Mouse (Mus musculus): ENCODE data around the gene Gm42742.

Gene Gm42742

DNA sequence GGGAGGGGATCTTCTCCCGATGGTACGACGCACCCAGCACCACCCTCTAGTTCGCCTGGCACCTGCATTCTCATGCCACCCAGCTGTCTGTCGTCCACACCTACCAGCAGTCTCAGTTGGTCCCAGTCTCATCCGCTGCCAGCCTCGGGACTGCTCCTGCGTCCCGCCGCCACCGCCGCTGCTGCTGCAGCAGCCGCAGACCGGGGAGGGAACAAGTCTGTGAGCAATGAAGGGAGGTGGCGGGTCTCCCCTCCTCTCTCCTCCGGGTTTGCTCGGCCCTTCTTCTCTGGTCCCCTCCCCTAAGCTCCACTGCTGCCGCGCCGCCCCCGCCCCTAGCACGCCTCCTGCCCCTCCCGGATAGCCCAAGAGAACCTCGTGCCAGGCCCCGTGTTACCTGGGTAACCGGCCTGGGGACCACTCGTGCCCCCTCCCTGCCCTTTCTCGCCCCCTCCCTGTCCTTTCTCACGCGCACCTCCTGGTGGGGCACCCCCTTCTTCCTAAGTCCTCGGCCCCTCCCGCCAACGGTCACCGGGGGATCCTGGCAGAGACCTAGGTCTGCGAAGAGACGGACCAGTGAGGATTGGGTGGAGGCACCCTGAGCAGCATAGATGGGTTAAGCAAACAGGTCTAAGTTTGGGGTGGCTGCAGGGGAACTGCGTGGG lies at the start of gene Gm42742, which contains the start of gene Prrt2:
Gene Gm42742 (minus strand): TSS at position 197 of the 662 bp plus-strand sequence.
Gene Prrt2 (minus strand): TSS at position 311 of the 662 bp plus-strand sequence.
- peak in 1 of 2 experiments; percentile 44 for DNase-seq

GRCm38 (mm10) chr7:127066317-127066716 lies 45.4 kb upstream of the Gm42742 start:
- no peak for DNase-seq

- no peak for DNase-seq
Measured at GRCm38 (mm10) chr7:127065538-127065937, 44.6 kb upstream of the Gm42742 start.

- DNase-seq: no peak
Measured at GRCm38 (mm10) chr7:127055026-127055585, 34.2 kb upstream of the Gm42742 start.

GRCm38 (mm10) chr7:127041851-127042672 lies 21.2 kb upstream of the Gm42742 start, which contains the start of gene Kif22:
TSS of gene Kif22 (minus strand) at chr7:127042471.
- peak; percentile 91 to 92 for DNase-seq

DNA sequence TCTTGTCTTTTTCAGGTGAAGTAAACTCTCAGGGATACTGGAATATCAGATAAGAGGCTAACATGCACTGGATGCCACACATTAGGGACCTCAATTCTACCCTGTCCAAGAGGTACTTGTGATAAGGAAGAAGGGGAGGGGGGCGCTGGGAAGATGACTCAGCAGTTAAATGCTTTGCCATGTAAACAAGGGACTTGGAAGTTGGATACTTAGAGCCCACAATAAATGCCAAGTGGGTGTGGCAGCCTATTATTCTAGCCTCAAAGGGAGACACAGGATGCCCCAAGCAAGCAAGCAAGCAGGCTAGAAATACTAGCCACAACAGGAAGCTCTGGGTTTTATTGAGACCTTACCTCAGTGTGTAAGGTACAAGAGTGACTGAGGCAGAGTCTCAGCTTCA lies 10.3 kb upstream of the Gm42742 start:
- DNase-seq: no peak

DNA sequence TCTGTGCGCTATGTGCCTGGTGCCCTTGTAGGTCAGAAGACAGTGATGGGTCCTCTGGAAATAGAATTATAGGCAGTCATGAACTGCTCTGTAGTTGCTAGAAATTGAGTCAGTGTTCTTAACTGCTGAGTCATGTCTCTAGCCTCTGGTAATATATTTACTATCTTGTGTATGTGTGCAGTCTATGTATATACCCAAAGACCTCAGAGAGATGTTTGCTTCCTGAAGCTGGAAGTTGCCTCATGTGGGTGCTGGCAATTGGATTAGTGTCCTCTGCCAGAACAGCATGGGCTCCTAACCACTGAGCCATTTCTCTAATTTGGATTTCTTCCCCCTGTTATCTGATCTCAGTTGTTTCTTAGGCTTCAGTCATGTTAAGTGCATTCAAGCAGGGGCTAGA lies 9.3 kb upstream of the Gm42742 start:
- no peak for DNase-seq

- DNase-seq: no peak
Measured at GRCm38 (mm10) chr7:127027885-127028284, 7.0 kb upstream of the Gm42742 start.

DNA sequence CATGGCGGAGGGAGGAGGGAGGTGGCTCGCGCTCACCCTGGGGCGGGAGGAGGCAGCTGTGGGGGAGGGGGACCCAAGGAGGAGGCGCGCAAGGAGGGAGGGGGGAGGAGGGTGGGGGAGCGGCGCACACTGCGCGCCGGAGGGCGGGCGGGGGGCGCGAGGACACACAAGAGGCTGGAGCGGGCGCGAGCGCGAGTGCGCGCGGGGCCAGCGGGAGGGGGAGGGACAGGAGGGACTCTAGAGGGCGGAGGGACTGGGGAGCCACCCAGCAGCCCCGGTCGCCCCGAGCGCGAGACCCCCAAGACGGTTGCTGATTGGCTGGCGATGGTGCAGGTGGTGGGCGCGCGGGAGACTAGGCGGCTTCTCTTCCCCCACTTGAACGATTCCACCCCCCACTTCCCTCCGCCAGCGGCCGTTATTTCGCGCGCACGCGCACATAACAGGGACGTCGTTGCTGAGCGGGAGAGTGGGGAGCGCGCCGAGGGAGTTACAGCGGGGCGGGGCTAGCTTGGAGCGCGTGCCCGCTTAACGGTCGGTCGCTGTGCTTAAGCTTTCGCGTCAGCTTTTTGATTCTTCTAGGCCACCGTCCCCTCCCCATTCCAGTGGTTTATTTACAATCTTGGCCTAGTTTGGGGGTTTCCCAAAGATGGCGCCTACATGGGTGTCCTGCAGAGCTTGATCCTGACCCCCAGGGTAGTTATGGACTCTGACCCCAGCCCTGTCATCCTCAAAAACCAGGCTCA lies 6.3 kb upstream of the Gm42742 start, which contains the start of gene Maz:
Gene Maz (minus strand): TSS at position 54 of the 743 bp plus-strand sequence.
- DNase-seq: peak; percentile 99

GRCm38 (mm10) chr7:127026616-127026983 lies 5.7 kb upstream of the Gm42742 start:
- no peak for DNase-seq

DNA sequence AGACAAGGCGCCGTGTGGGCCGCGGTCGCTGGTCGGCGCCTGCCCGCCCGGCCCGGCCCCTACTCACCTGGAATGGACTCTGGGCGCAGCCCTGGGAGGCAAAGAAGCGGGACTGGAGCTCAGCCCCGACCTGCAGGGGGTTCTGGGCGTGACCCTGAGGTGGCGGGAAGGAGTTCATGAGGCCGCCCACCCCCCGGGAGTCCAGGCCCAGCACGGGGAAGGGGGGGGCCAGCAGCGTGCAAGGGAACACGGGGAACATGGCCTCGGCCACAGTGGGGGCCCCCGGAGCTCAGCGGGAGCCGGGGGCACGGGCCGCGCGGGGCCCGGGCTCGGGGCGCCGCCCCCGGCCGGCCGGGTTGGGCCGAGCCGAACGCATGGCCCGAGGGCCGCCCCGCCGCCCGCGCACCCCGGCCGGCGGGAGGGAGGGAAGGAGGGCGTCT lies 5.3 kb upstream of the Gm42742 start:
- peak; percentile 64 to 67 for DNase-seq

GRCm38 (mm10) chr7:127025556-127026160 lies 4.8 kb upstream of the Gm42742 start:
- DNase-seq: peak in 1 of 2 experiments; percentile 44

GRCm38 (mm10) chr7:127024755-127025555 lies 4.1 kb upstream of the Gm42742 start:
- peak; percentile 87 to 90 for DNase-seq

GRCm38 (mm10) chr7:127023896-127024690 lies 3.2 kb upstream of the Gm42742 start:
- no peak for DNase-seq

DNA sequence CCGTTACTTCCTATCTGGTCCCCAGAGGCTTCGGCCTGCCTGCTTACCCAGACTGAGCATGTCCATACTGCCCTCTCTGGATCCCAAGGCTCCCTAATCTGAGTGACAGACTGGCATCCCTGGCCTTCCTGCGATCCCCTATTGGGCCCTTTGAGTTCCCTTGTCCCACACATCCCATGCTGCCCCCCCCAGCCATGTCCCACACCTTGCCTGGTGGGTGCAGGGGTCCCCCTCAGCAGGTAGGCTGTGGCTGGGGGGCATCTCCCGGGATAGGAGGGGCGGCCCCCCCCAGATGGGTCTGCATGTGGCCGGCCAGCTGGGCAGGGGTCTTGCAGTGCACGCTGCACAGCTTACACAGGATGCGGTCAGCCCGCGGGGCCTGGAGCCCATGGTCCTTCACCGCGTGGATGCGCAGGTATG lies 2.4 kb upstream of the Gm42742 start:
- DNase-seq: no peak

DNA sequence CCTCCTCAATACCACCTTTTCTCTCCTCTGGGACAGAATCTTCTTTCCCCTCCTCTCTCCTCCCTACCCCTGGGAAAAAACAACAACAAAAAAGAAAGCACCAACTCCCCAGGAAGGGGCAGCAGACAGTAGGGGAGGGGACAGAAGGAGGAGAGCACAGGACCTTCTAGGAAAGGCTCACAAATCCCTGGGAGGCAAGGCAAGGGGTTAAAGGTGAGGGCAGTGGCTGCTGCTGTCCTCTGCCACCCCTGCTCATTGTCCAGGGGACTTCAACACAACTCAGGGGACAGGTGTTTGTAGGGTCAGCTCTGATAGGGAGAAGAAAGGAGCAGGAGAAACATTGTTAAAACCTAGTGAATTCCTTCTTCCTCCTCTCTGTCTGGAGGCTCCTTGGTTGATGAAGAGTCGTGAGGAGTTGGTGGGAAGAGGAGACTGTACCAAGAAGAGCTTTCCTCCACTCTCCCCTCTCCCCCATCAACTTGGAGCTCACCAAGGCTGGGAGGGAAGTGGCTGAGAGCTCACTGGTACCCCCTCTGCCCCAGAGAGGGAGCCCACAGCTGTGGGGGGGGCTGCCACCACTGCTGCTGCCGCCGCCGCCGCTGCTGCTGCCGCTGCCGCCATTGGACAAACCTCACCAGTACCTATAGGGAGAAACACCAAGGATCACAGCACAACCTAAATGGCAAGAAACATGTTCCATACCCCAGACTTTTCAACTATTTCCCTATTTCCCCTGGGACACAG lies 1.8 kb upstream of the Gm42742 start:
- no peak for DNase-seq

DNA sequence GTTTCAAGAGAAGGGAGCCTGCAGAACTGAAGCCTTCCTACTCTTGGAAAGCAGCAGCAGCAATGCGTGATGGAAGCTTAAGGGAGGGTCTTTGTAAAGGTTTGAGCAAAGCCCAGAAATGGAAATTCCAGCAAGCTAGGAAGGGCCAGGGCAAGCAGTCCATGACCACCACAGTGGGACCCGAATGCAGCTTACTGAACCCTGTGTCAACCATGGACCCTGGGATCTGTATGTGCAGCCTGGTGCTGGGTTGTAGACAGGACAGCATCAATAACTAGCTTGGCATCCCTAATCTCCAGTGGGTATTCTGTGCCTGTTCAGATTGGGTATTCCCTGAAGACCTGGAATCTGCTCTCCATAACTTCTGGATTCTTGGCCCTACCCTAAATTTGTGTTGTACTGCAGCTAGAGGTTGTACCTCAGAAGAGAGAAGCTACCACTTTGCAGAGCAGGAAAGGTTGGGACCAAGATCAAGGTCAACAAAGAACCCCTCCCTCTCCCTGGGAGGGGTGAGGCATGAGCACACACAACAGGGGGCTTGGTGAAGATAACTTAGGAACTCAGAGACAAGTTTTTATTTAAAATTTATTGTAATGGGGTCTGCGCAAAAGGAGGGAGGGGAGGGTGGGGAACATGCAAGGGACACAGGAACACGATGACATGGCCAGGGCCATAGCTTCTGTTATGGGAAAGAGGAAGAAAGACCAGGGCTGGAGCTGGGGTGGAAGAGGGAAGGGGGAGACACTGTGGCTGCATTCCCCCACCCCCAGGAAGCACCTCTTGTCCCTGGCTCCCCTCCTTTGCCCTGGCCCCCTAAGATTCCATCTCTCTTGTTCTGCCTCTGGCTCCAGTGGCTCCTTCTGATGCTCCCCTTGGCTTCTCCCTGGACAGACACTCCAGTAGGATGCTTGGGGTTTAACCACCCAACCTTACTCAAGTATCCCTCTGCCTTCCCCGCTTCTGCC lies 948 bp upstream of the Gm42742 start:
- no peak for DNase-seq

- DNase-seq: no peak
Measured at GRCm38 (mm10) chr7:127020491-127020890, 406 bp downstream of the Gm42742 start.

- DNase-seq: no peak
Measured at GRCm38 (mm10) chr7:127020031-127020430, 866 bp downstream of the Gm42742 start.
